Mouse (Mus musculus) adrenal gland, postnatal 4 days (tissue): ENCODE measurements at regions not wholly inside any gene's neighbourhood (a gene's known extent, or its start where the extent isn't known, plus 50 kb on each side); places are given as distances from the start of the nearest gene placed in this dataset.

Experiments used
- DNase-seq, 2 experiments: peaks; one replicate each; pipeline ENCODE4 v3.0.0; 2021 to 2022; ENCODE audit warnings: low spot score in 2 of 2, mixed read lengths in 2 of 2

DNA sequence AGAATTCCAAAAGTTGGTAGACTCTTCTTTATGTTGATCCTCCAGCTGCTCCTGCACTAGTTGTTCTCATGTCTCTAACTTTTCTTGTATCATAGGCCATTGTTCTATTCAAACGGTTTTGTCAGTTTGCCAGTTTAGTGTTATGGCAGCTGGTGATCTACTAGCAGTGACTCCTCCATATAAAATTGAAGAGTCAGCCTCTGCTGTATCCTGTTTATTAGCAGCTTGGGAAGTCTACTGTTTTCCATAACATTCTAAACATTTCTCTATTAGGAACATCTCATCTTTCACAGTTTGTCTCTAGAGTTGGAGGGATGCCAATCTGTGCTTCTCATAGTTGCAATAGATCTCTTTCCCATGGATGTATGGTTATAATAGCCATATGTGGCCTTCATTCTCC lies 58.6 kb downstream of the Drd1 start:
- DNase-seq = no peak

DNA sequence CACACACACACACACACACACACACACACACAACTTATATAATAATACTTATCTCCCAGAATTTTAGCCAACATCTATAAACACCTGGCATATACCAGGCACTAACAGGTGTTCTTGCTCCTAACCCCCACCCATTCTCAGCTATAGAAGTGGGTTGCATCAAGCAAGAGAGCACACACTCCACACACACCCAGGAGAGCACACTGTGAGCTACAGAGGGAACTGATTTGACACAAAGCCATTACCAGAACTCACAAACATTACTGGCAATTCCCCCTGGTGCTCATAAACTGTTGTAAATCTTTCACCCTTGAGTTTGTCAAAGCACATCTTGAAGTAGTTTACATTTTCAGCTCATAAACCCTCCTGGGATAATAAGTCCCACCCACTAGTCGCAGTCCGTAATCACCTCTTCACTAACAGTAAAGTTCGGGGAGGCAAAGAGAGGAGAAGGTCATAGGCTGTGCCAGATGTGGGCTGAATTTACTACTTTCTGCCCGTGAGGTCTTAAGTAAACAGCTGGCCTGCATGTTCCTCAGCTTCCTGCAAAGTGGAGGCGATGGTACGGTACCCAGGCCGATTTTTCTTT lies 62.5 kb downstream of the Drd1 start:
- no peak for DNase-seq

DNA sequence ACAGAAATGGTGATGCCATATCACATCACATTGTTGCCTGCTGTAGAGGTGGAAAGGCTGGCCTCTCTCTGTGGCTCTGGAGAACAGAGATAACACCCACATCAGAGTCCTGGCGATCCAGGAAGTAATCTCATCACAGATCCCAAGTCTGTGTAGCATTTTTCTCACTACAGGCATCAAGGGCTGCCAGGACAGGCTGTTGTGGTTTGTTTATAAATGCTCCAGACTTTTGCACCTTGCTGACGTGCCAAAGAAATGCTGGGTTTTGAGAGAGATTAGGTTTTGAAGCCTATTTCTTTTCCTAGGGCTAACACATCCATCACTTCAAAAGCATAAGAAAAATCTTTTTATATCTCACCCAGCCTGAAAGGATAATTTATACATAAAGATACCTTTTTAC lies 76.3 kb downstream of the Drd1 start:
- no peak for DNase-seq

DNA sequence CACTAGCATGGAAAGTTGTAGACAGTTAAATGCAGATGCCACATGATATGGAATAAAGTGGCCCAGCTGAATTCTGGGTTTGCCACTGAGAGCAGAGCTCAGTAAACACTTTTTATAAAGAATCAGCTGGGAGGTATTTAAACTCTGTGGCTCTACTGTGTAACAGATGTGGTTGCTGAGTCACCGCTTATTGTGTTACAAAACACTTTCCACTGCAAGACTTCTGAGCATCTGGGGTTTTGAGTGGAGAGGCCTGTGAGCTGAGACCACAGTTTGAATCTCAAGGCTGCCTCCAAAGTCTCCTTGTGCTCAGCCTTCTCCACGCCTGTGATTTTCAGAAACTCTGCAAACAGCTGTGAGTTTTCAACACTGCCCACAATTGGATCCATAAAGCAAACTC lies 86.1 kb downstream of the Drd1 start:
- no peak for DNase-seq

DNA sequence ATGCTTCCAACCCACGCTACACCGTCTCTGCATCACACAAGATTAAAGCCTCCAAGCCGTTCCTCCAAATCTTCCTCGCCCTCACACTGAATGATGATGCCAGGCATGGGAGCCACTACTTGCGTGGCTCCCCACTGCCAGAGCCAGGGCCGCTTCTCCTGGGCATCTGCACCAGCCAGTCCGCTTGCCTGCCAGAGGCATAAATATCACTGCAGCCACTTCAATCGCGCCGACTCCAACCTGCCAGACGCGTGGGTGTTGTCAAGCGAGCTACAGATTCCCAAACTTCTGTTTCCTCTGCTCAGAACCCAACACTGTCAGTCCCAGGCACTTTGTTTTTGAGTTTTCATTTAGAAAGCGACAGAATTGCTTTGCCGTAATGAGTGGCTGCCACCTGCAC lies 99.3 kb downstream of the Drd1 start:
- DNase-seq = no peak

DNA sequence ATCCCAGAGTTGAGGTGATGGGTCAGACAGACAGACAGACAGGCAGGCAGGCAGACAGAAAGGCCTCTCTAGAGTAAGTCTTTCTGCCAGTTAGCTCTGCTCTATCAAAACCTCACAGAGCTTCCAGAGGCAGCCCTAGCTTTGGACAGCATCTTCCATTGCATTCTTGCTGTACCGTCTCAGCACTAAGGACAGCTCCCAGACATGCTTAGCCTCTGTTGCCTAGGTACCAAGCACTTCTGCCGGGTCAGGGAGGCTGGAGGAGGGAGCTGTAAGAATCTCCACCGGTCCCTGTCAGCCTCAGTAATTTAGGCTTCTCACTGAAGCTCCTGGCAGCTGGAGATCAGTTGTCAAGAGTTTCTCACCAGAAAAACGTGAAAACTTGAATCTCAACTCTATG lies 107.4 kb downstream of the Drd1 start:
- no peak for DNase-seq

DNA sequence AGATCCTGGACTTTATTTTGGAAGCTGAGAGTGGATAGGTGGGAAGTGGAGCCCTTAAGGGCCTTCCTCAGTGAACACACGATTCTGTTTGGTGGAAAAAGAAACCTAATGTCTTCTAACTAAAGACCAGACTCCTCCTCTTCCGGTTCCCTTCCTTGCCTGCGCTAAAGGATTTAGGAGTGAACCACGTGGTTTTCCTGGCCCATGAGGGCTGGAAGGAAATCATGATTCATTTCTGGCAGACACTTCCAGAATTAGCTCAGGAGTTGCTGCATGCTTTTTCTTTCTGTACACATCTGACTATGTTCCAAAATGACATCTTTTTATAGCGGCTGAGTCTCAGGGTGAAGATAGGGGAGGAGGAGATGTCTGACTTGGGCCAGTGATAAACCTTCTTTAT lies 109.8 kb downstream of the Drd1 start:
- no peak for DNase-seq

DNA sequence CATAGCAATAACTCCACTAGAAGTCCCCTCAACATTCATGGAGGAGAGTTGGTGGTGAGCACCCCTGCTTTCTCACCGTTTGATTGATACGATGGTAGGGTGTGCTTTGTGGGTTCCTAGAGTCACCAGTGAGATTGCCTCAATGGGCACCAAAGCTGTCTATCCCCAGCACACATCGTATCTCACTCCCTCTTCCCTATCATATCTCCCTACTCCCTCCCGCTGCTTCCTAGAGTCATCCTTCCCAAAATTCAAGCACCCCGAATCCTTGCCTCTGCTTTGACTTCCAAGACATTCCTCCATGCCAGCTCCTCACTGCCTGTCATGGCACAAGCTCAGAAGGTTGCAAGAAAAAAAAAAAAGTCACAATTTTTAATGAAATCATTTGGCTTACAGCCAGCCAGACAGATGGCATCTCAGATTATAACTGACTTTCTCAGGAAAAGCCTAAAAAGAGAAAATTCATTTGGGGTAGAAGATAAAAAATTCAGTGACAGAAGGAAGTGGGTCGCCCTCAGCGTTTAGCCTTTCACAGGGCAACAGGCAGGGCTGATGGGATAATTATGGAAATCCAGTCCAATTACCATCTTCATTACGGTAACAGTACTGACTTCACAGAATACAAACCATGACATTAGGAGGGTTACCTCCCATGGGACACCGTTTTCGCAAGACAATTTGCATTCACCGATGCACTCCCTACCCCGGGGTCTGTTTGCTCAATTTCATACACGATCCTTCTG lies 114.3 kb downstream of the Drd1 start:
- no peak for DNase-seq

DNA sequence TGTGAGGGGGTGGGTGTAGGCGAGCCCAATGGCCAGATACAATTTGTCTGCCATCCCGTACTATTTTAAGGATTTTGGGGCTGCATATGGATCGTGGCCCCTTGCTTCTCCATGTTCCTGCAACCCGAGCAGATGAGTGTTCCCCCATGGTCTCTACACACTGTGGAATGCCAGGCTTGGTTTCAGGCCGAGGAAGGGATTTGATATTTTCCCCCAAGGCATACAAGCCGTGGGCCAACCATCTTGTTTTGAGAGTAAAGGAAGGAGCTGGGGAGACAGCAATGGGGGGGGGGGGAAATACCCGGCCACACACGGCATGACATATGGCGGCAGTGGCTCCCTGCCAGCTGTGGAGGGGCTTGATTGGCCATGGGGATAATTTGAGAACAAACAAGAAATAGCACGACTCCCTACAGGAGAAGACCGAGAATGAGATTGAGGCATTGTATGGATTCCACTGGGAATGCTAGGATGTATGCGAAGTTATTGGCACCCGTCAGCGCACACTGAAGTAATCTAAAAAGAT lies 120.3 kb downstream of the Drd1 start:
- no peak for DNase-seq

DNA sequence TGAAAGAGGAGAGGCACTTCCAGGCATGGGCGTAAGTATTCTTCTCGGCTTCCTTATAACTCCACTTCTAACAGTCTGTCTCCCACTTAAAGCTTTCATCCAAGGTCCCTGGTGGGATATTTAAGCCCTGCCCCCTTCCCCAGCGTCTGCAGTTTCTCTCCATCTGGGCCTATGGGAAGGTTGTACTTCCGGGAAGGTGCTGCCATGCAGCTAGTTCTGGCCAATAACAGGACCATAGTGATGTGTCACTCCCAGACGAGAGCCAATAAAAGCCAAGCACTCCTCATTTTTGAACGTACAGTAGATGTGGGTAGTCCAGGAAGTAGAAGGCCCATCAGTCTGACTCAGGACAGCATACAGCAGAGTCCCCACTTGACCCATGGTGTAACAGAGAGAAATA lies 121.0 kb downstream of the Drd1 start:
- DNase-seq = no peak

DNA sequence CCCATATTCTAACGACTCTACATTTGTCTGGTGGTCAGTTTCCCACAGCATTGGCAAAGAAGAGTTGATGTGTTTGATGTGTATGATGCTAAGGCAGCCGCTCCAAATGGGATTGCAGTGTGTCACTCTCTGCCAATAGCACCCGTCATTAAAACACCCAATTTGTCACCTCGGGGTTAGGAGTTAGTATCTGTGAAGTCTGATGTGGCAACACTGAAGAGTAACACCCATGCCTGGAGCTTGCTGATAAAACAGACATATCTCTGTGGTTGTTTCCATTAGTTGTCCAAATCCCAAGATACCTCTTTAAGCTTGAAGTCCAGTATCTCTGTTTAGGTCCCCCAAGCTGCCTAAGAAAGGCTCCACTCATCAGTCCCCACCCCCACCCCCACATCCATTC lies 129.4 kb downstream of the Drd1 start:
- DNase-seq = no peak

DNA sequence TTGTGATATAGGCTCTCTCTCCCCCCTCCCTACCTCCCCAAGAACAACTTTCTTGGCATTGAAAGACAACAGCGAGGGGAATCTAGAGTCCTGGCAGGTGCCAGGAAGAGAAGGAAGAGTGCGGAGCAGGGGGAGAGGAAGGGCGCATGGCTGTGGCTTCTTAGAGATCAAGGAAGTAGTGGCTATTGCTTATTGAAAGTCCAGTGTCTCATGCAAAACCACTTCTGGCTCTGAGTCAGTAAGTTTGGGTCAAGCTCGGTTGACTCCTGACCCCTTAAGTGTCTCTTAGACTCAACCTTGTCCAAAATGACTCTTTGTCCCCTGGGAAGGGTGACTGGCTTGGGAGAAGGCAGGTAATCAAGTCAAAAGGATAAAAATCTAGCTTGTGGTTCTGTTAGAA lies 131.1 kb downstream of the Drd1 start:
- DNase-seq = no peak

DNA sequence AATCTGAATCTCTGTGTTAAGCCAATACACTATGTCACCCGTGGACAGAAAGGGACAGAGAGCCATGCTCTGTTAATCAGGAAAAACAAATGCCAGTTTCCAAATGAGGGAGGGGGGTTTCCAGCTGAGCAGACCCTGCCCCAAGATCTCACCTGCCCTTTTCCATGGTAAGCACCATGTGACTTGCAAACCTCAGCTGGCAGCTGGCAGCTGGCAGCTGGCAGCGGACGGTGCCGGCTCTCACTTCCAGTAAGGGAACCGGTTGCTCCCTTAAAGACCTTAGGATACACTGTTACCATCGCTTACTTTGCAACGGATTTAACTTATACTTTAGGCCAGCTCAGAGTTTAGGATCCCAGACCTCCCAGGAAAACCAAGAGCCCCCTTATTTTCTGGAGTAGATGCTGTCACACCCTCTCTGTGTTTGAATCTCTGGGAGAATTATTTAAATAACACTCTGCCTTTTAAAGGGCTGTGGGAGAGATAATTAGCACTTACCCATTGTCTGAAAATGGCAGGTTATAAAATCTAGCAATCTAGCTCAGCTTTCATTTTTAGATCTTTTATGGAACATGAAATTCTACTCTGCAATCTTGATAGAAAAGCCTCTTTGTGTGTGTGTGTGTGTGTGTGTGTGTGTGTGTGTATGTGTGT lies 131.7 kb downstream of the Drd1 start:
- no peak for DNase-seq

DNA sequence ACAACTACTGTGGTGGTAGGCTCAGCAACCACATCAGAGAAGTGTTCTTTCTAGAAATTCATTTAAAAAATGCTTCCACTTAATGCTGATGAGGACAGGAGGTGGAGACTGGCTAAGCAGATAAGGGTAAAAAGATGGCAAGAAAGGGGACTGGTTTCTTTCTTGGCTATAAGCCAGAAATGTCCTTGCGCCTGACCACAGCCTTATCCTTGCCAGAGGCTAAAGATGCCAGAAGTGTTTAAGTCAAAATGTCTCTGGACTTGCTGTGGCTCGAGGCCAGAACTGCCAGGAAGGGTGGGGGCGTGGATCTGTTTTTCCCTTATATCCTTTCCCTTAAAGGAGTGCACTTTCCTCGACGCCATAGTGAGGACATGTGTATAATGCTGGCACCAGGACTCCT lies 133.7 kb downstream of the Drd1 start:
- no peak for DNase-seq

DNA sequence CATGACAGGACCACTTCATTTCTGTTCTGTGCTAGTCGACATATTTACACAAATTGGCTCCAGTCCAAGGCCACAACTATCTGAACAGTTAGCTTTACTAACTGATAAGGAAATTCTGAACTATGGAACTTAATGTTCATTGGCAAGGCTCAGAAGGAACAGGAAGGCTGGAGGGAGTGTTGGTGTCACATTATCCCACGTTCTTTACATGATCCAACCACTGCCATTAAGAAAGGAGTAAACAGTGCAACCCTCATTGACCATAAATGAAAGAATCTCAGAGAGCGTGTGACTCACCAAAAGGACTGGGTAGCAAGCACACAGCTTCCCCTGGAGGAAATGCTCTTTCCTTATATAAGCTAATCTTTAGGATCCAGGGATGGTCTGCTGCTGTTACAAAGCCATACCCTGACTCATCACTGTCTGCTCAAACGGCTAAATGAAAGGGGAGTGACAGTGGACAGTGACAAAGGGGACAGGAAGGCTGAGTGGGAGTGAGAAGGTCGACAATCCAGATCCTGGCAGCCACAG lies 135.6 kb downstream of the Drd1 start:
- DNase-seq = no peak

DNA sequence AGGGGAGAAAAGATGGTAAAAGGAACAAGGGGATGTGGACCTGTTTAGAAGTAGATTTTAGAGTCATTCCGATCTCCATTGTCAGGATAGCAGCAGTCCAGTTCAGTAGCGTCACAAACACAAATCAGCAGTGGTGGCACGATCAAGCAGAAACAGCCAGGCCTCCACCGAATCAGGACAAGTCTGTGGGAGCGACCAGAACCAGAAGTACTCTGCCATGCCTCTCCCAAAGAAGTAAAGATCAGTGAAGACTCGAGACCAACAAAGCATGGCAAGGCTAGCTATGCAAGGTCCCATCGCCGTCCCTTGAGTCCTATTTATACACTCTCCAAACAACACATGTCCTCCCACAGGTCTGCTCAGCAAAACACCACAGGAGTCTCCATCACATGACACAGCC lies 140.0 kb downstream of the Drd1 start:
- DNase-seq = no peak

DNA sequence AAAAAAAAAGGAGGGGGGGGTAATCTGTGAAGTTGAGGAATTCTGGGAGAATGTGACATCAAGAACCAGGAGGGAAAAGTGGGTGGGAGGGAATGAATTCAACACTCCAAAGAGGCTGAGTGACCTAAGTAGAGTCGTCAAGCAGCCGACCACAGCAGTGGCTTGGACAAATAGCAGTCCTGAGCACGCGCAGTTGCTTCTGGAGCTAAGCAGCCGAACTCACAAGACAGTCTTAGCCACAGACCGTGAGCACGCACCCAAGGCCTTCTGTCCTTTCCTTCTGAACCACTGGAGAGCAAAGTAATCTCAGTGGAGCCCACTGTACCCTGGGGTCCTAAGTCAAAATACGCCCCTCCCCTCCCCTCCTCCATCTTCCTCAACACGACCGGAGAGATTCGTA lies 141.1 kb downstream of the Drd1 start:
- DNase-seq = no peak

DNA sequence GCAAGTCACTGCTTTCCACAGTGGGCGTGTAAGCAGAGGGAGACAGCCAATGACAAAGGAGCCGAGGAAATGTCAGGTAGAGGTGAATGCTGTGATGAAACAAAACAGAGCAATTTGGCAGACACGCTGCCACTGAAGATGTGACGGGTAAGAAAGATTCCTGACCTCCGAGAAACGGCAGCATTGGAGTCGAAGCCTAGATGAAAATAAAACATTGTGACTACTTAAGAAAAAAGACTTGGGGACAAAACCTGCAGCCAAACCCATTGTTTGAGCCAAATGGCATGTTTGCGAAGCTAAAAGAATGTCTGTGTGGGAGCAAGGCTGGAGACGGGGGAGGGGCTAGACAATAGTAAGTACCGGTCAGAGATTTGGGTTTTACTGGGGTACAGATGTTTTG lies 142.0 kb downstream of the Drd1 start:
- DNase-seq = no peak

DNA sequence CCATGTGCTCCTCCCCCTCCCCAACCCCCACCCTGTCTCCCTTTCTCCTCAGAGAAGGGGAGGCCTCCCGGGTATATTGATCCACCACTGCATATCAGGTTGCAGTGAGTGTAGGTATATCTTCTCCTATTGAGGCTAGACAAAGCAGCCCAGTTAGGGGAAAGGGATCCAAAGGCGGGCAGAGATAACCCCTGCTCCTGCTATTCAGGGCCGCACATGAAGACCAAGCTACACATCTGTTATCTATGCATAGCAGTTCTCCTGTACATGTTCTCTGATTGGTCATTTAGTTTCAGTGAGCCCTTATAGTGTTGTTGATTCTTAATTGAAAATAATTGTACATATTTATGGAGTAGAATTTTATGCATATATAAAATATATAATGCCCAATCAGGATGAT lies 143.7 kb downstream of the Drd1 start:
- no peak for DNase-seq

DNA sequence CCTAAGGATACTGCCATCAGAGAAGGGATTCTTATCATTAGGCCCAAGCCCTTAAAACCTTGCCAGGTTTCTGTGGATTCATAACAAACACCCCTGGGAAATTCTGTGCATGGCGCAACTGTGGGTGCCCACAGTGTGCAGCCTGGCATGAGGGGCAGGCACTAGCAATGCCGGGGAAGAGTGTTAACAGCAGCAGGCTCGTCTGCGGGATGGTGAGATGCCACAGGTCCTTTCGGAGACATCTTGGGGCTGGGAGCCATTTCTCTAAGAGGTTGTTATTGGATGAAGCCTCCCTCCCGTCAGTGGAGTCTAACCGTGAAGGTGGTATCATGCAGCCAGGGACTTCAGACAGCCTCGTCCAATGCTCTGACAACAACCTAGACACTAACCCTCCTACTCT lies 144.2 kb downstream of the Drd1 start:
- DNase-seq = no peak

DNA sequence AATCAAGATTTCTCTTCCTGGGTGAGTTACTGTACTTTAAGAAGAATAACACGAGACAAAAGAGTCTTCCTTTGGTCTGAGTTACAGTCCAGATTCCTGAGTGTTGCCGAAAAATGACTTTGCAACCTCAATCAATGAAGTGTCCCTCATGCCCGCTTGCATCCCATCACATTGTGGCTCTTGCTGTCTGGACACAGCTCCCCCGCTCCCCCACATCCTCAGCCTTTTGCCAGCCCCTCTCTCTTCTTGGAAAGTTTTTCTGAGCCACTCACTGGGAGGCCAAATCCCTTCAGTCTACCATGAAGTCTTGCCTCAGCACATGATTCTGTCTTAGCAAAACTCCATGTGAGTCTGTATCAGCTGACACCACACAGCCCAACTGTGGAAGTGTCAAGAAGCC lies 145.3 kb downstream of the Drd1 start:
- no peak for DNase-seq

DNA sequence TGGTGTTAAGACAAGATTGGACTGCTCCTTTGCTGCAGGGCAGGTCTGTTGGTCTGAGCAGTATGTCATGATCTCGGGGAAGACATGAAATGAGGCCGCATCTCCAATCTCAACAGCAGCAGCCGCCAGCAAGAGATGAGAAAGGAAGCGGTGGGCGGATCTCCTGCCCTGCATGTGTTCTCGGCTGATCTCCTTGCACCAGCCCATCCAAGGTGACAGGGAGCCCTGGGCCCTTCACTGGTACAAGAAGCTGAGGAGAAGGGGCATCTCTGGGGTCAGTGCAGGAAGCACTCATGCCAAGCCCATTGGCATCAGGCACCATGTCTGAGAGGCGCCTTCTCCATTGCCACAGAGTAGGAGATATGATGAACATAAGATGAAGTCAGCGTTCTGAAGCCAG lies 151.0 kb downstream of the Drd1 start:
- no peak for DNase-seq
